Mouse (Mus musculus) heart, embryonic 10.5 days (tissue): ENCODE results near the gene Ttc41. TPM values are rescaled to one million over a fixed set of nuclear protein-coding genes. Genes with fewer than 3 reads are reported as not detected.
A peak's percentile ranks its signal among the peaks of the same experiment; 100 is the strongest.

Source experiments
- DNase-seq: peaks from one replicate; pipeline ENCODE4 v3.0.0-alpha.2; 2017; ENCODE audit warnings: low spot score
- H3K27ac ChIP-seq: fragments of 300-500 bp; sonication (generic); 2 replicates; pipeline ENCODE4 v1.5.1; 2016; ENCODE audit warnings: mild to moderate bottlenecking
- H3K27me3 ChIP-seq: fragments of 300-500 bp; sonication (generic); 2 replicates; pipeline ENCODE4 v1.6.1; 2016; ENCODE audit warnings: mild to moderate bottlenecking; ENCODE audit not compliant: poor library complexity, insufficient read depth, severe bottlenecking
- H3K36me3 ChIP-seq: fragments of 300-500 bp; sonication (generic); 2 replicates; pipeline ENCODE4 v1.6.1; 2016; ENCODE audit warnings: mild to moderate bottlenecking, moderate library complexity
- H3K4me1 ChIP-seq: fragments of 300-500 bp; sonication (generic); 2 replicates; pipeline ENCODE4 v1.6.1; 2016; ENCODE audit warnings: mild to moderate bottlenecking
- H3K4me3 ChIP-seq: fragments of 300-500 bp; sonication (generic); 2 replicates; pipeline ENCODE4 v1.5.1; 2016; ENCODE audit warnings: mild to moderate bottlenecking, moderate library complexity
- H3K9me3 ChIP-seq: fragments of 300-500 bp; sonication (generic); 2 replicates; pipeline ENCODE4 v1.6.1; 2016; ENCODE audit warnings: mild to moderate bottlenecking, moderate library complexity
- WGBS: fragments of 180-500 bp; shearing (Covaris S2); methylation state at CpG from one replicate; pipeline ENCODE4 v1.1.7; 2016; 5-methylcytosine and 5-hydroxymethylcytosine counted together
- polyA plus RNA-seq: library from polyadenylated mRNA; unstranded; fragments of >200 nt; fragmentation: Nextera tagmentation; extraction: Ambion mirVana; gene quantifications from 2 replicates; pipeline ENCODE4 v1.2.1, GENCODE M21; 2016

Ttc41 gene
- polyA plus RNA-seq, 1 experiment from 2014 or later = 2.2 TPM

DNA sequence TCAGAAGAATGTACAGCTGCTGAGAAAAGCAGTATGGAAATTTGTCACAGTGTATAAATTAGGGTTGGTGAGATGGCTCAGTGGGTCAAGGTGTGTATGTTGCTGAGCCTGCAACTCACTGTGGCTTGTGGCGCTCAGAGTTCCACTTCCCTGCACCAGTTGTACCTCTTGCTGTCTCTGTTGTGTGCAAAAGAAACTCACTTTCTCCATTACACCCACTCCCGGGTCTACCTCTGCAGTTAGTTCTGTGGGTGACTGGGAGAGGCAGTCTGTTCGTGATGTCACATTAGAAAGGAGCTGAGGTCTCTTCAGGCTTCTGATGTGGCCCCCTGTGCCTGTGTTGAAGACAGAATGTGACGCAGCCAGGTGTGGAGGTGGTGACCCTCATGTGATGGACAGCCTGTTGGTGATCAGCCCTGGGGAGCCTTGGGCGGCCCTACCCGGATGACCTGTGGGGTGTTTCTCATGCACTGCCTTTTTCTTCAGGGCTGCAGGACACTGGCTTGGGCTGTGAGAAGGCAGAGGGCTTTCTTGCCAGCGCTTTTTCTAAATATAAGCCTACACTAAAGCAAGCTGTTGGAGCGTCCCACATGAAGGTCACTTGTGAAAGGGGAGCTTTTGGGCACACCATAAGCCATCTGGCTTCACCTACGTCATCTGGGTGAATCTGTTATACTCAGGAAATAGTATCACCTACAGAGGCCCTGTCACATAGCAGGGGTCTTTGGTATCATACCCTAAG lies 89.4 kb downstream of the Ttc41 start:
- peak; percentile 75 for DNase-seq
- Histone ChIP-seq H3K4me3 (no peak overlapping the region), H3K9me3 (no peaks in the 10 kb centered on the region), H3K27ac (peak overlapping the region; percentile 39; the same call in 1 of the 2 replicates), H3K4me1 (peaks cover 40% of the 10 kb centered on the region), H3K27me3 (no peaks in the 10 kb centered on the region), H3K36me3 (no peaks in the 10 kb centered on the region)
- WGBS = 82% methylated on average over 9 of the region's 9 CpGs

DNA sequence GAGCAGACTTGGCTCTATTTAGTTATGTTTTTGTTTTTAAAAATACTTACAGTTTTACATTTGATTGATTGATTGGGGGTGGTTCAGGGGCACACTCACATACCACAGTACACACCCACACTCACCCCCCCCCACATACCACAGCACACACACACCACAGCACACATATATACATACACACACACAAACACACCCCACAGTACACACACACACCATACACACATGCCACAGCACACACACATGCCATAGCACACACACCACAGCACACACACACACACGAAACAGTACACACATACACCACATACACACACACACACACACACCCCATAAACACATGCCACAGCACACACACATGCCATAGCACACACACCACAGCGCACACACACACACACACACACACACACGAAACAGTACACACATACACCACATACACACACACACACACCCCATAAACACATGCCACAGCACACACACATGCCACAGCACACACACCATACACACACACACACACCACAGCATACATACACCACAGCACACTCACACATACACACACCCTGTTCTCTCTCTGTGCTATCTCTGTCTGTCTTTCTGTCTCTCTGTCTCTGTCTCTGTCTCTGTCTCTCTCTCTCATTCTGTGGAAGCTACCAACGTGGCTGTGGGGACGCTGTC lies 90.6 kb downstream of the Ttc41 start:
- no peak overlapping the region for H3K27ac ChIP-seq

DNA sequence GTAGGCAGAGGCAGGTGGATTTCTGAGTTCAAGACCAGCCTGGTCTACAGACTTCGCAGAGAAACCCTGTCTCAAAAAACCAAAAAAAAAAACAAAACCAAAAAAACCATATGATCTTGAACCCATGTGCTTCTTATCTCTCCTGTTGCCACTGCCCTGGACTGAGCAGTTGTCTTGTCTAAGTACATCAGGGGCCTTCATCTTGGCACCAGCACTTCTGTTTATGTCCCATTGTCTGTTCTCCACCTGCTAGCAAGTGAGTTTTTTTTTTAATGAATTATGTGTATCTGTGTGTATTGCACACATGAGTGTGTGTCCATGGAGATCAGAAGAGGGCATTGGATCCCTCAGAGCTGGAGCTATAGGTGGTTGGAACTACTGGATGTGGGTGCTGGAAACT lies 101.8 kb downstream of the Ttc41 start:
- no peaks in the 10 kb centered on the region for H3K4me1 ChIP-seq
- H3K4me3 ChIP-seq = no peak overlapping the region
- H3K27me3 ChIP-seq = no peaks in the 10 kb centered on the region
- WGBS = 92% methylated on average over 1 of the region's 1 CpGs
- H3K9me3 ChIP-seq = no peaks in the 10 kb centered on the region
- H3K27ac ChIP-seq = no peak overlapping the region
- DNase-seq = no peak
- H3K36me3 ChIP-seq = peaks cover 10% of the 10 kb centered on the region; the same call in 1 of the 2 replicates

More for the DNA sequence above, 90.6 kb downstream of the Ttc41 start:
- WGBS = 98% methylated on average over 5 of the region's 5 CpGs
- H3K36me3 ChIP-seq = no peaks in the 10 kb centered on the region
- no peaks in the 10 kb centered on the region for H3K9me3 ChIP-seq
- no peak overlapping the region for H3K4me3 ChIP-seq
- H3K4me1 ChIP-seq = peaks cover 39% of the 10 kb centered on the region
- no peak for DNase-seq
- no peaks in the 10 kb centered on the region for H3K27me3 ChIP-seq

DNA sequence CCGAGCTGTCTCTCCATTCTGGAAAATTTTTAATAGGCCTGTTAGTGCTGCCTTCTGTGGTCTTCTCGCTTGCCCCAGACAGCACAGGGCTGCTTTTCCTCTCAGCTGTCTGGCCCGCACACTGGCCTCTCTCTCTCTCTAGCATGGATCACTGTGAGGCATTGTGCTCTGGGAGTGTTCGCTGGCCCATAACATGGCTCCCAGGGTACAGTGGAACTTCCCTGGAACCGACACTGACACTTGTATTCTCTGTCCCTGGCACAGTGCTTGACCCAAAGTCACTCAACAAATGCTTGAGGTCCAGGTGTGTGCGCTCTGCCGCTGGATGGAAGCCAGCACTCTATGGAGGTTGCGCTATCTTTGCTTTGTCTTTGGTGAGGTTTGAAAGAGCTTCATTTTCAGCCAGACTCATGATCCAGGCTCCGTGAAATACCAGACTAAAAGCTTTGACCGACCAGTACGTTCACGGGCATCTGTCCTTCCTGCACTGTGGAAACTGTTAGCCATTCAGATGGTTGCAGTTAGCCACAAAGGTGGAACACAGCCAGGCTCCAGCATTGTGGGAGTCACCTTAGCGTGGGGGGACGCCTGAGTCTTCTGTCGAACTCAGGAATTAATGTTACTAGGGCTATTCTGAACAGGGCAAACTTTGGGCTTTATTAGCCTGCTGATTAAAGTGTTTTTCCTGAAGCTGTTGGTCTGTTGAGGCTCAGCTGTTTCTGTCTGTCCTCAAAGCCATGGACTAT lies 102.6 kb downstream of the Ttc41 start:
- WGBS = 91% methylated on average over 15 of the region's 15 CpGs
- no peak overlapping the region for H3K4me3 ChIP-seq
- no peak for DNase-seq
- no peaks in the 10 kb centered on the region for H3K27me3 ChIP-seq
- H3K27ac ChIP-seq = no peak overlapping the region
- H3K9me3 ChIP-seq = no peaks in the 10 kb centered on the region
- peaks cover 11% of the 10 kb centered on the region; the same call in 1 of the 2 replicates for H3K36me3 ChIP-seq
- no peaks in the 10 kb centered on the region for H3K4me1 ChIP-seq

DNA sequence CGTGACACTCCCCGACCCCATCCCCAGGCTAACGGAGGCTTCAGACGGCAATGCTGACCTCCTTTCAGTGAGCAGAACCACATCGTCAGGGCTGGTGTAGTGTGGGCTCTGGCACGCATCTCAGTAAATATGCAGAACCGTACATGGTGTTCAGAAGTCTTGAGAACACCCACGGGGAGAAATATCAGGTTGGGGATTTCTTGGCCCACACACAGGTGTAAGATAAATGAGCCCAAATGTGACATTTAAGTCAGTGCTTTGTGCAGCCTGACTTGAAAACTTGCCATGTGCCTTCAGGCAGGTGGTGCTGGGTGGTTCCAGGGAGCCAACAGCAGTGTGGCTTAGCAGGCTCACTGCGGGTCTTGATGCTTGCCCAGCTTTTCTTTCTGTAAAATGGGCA lies 104.4 kb downstream of the Ttc41 start:
- Histone ChIP-seq H3K4me3 (no peak overlapping the region), H3K27ac (no peak overlapping the region), H3K27me3 (no peaks in the 10 kb centered on the region), H3K36me3 (peaks cover 10% of the 10 kb centered on the region; the same call in 1 of the 2 replicates), H3K4me1 (peaks cover 16% of the 10 kb centered on the region), H3K9me3 (no peaks in the 10 kb centered on the region)
- DNase-seq = no peak
- 90% methylated on average over 9 of the region's 9 CpGs for WGBS

DNA sequence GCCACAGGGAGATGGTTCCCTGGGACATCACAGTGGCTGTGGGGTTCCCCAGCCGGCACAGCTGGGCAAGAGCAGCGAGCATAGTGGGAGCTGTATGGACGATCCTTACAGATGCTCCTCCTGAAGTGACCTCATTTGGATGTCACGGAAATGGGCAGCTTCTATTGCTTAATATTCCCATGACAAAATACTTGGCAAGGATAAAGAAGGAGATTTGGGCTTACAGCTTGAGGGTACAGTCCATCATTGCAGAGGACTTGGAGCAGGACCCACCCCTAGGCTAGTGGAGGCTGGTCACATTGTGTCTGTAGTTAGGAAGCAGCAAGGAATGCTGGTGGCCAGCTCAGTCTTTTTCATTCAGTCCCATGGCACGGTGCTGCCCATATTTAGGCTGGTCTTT lies 105.0 kb downstream of the Ttc41 start:
- Histone ChIP-seq H3K27me3 (no peaks in the 10 kb centered on the region), H3K9me3 (no peaks in the 10 kb centered on the region), H3K27ac (no peak overlapping the region), H3K36me3 (peaks cover 9% of the 10 kb centered on the region; the same call in 1 of the 2 replicates), H3K4me1 (peaks cover 22% of the 10 kb centered on the region), H3K4me3 (no peak overlapping the region)
- WGBS = 94% methylated on average over 5 of the region's 5 CpGs
- no peak for DNase-seq

DNA sequence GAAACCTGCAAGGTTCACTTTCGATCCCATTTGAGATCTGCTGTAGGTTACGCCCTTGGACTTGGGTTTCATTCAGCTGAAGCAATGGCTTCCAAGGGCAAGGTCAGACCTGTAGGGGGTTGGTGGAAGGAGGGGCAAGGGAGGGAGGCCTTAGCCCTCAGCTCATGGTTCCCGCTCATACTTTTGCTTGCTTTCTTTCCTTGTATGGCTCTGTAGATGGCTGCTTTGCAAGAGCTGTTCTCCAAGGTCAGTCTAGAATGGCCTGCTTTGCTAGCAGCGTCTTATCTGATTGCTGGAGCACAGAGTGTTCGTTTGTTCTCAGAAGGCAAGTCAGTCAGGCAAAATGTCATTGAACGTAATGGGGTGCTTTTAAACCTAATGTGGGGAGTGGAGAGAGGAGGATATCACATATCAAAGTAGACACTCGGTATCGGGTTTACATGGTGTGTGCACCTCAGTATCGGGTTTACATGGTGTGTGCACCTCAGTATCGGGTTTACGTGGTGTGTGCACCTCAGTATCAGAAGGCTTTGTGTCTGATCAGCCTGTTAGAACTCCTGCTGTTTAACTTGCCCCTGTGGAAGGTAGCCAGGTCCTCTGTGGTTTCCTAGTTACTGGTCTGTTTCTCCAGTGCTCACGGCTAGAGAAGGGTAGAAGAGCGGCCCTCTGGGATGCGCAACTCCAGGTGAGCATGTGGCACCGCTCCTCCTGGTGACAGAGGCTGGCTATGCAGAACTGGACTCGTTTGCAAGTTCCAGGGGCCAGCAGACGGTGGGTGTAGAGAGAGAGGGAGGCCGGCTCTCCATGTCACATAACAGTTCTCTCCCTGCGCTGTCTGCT lies 108.9 kb downstream of the Ttc41 start:
- no peak for DNase-seq
- Histone ChIP-seq H3K27me3 (no peaks in the 10 kb centered on the region), H3K36me3 (peaks cover 4% of the 10 kb centered on the region; the same call in 1 of the 2 replicates), H3K4me1 (peaks cover 41% of the 10 kb centered on the region), H3K9me3 (no peaks in the 10 kb centered on the region), H3K27ac (peak overlapping the region; percentile 86), H3K4me3 (no peak overlapping the region)
- WGBS = 61% methylated on average over 19 of the region's 19 CpGs

DNA sequence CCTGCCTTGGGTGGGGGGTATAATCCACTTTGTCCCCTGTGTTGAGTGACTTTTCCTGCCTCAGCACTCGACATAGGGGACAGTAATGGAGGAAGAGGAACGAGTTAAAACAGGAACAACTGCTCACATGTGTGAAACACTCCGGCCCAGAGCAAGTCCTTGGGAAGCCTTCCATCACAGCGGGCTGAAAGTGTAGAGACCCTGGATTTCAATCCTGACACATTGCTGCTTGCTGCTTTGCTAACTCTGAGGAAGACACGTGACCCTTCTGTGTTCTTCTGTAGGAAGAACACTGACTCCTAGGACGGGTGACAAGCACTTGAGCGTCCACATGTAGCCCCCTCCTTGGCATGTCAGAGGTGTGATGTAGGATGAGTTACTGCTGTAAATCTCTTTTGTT lies 109.5 kb downstream of the Ttc41 start:
- WGBS = 76% methylated on average over 7 of the region's 7 CpGs
- no peak for DNase-seq
- Histone ChIP-seq H3K9me3 (no peaks in the 10 kb centered on the region), H3K27me3 (no peaks in the 10 kb centered on the region), H3K36me3 (peaks cover 4% of the 10 kb centered on the region; the same call in 1 of the 2 replicates), H3K4me3 (no peak overlapping the region), H3K4me1 (peaks cover 47% of the 10 kb centered on the region), H3K27ac (peak overlapping the region; percentile 86; the same call in 1 of the 2 replicates)

DNA sequence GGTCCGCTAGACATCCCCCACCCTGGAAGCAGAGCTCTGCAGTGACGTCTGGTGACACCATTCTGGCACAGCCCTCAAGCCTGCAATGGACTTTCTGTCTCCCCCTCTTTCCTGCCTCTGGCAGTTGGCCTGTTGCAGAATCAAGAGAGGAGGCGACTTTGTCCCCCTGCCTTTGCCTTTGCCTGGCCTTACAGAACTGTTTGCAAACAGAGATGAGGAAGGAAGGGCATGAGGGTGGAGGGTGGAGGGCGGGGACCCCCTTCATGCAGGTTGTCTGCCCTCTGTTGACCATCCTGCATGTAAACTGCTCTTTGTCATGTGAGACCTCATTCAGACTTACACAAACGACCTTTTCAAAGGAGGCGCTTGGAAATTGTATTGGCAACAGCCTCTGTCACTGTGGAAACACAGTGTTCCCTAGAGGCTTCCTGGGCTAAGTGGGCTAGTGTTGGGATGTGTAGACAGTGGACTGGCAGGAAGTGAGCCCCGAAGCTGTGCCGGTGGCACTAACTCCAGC lies 114.1 kb downstream of the Ttc41 start:
- Histone ChIP-seq H3K4me3 (no peak overlapping the region), H3K27me3 (no peaks in the 10 kb centered on the region), H3K9me3 (no peaks in the 10 kb centered on the region), H3K27ac (peak overlapping the region; percentile 62), H3K36me3 (peaks cover 19% of the 10 kb centered on the region), H3K4me1 (peaks cover 34% of the 10 kb centered on the region)
- WGBS = 52% methylated on average over 8 of the region's 8 CpGs
- DNase-seq = no peak

DNA sequence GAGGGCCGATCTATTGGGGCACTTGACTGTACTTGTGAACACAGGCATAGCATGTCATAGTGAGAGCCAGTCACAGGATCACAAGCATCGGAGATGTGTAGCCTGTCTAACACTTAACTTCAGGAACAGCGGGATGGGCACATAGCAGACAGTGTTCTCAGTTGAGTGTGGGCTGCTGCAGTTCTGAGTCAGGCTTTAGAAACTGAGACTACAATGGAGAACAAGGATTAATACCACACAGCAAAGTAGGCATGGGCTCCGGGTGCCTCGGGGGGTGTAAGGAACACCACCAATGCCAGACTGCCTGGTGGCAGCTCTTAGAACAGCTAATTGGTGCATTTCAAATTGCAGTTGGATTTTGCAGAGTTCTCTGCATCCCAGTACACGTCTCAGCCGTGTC lies 115.4 kb downstream of the Ttc41 start:
- H3K4me1 ChIP-seq = peaks cover 29% of the 10 kb centered on the region
- H3K9me3 ChIP-seq = no peaks in the 10 kb centered on the region
- no peak for DNase-seq
- H3K27me3 ChIP-seq = no peaks in the 10 kb centered on the region
- no peak overlapping the region for H3K4me3 ChIP-seq
- H3K36me3 ChIP-seq = peaks cover 30% of the 10 kb centered on the region
- no peak overlapping the region for H3K27ac ChIP-seq
- WGBS = 90% methylated on average over 7 of the region's 7 CpGs

DNA sequence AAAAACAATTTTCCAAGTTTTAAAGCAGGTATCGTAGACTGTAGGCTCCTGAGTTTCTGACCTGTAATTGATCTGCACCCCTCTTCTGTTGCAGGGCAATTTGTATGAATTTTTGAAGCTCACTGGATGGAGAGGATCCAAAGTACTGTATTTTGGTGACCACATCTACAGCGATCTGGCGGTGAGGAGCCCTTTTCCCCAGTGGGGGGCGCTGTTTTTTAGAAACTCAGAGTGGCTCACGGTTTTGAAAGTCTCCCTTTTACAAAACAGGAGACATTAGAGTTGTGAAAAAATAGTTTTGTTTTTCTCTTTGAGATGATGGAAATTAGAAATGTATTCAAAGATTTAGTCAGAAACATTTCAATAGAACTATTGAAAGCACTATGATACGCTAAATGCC lies 118.5 kb downstream of the Ttc41 start:
- no peaks in the 10 kb centered on the region for H3K27me3 ChIP-seq
- H3K4me1 ChIP-seq = peaks cover 21% of the 10 kb centered on the region
- H3K9me3 ChIP-seq = no peaks in the 10 kb centered on the region
- peaks cover 41% of the 10 kb centered on the region for H3K36me3 ChIP-seq
- no peak for DNase-seq
- no peak overlapping the region for H3K27ac ChIP-seq
- 85% methylated on average over 6 of the region's 6 CpGs for WGBS
- no peak overlapping the region for H3K4me3 ChIP-seq

DNA sequence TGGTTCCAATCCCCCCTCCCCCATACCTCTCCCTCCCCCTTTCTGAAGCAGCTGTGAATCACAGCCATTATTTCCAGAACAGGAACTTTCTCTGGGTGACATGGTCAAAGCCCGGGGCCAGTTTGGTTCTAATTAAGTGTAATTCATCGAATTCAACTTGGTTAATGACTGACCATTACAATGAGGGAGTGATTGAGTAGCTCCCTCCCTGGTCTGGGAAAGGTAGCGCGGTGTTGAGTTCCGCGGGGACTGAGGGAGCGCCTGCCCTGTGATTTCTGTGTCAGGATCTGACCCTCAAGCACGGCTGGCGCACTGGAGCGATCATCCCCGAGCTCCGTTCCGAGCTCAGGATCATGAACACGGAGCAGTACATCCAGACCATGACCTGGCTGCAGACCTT lies 119.3 kb downstream of the Ttc41 start:
- Histone ChIP-seq H3K27me3 (no peaks in the 10 kb centered on the region), H3K4me1 (peaks cover 13% of the 10 kb centered on the region), H3K9me3 (no peaks in the 10 kb centered on the region), H3K4me3 (no peak overlapping the region), H3K36me3 (peaks cover 45% of the 10 kb centered on the region), H3K27ac (no peak overlapping the region)
- WGBS = 80% methylated on average over 14 of the region's 14 CpGs
- DNase-seq = no peak
